Mouse (Mus musculus) heart, embryonic 13.5 days (tissue): ENCODE data around the gene Zfp692. TPM values are rescaled to one million over a fixed set of nuclear protein-coding genes. Genes with fewer than 3 reads are reported as not detected.

Experiments used
- ATAC-seq: fragments of 200-750 bp; cut with Nextera tagmentation; 2 replicates; pipeline ENCODE4 v1.8.0; 2017; ENCODE audit warnings: moderate TSS enrichment; ENCODE audit not compliant: insufficient number of reproducible peaks, low FRiP score, low TSS enrichment; ENCODE audit errors: extremely low read depth
- H3K27ac ChIP-seq: fragments of 300-500 bp; sonication (generic); replicated peaks from 2 replicates; pipeline ENCODE4 v1.5.1; 2015; ENCODE audit warnings: moderate library complexity, mild to moderate bottlenecking, inconsistent platforms
- H3K27me3 ChIP-seq: fragments of 300-500 bp; sonication (generic); replicated peaks from 2 replicates; pipeline ENCODE4 v1.6.1; 2015; ENCODE audit warnings: mild to moderate bottlenecking, inconsistent platforms
- H3K36me3 ChIP-seq: fragments of 300-500 bp; sonication (generic); 2 replicates; pipeline ENCODE4 v1.6.1; 2015; ENCODE audit warnings: mild to moderate bottlenecking, inconsistent platforms
- H3K4me1 ChIP-seq: fragments of 300-500 bp; sonication (generic); 2 replicates; pipeline ENCODE4 v1.6.1; 2015; ENCODE audit warnings: inconsistent platforms
- H3K4me2 ChIP-seq: fragments of 300-500 bp; sonication (generic); 2 replicates; pipeline ENCODE4 v1.6.1; 2015; ENCODE audit warnings: inconsistent platforms, mild to moderate bottlenecking, moderate library complexity
- H3K4me3 ChIP-seq: fragments of 300-500 bp; sonication (generic); 2 replicates; pipeline ENCODE4 v1.5.1; 2015; ENCODE audit warnings: moderate library complexity, mild to moderate bottlenecking, inconsistent platforms
- H3K9ac ChIP-seq: fragments of 300-500 bp; sonication (generic); 2 replicates; pipeline ENCODE4 v1.6.1; 2015; ENCODE audit warnings: inconsistent platforms, mild to moderate bottlenecking, moderate library complexity
- H3K9me3 ChIP-seq: fragments of 300-500 bp; sonication (generic); 2 replicates; pipeline ENCODE4 v1.6.1; 2016; ENCODE audit warnings: inconsistent platforms
- WGBS: fragments of 180-500 bp; shearing (Covaris S2); methylation state at CpG from one replicate; pipeline ENCODE4 v1.1.7; 2015; ENCODE audit warnings: mixed read lengths; 5-methylcytosine and 5-hydroxymethylcytosine counted together
- polyA plus RNA-seq: library from polyadenylated mRNA; unstranded; fragments of >200 nt; fragmentation: Nextera tagmentation; extraction: Ambion mirVana; gene quantifications from 2 replicates; pipeline ENCODE4 v1.2.1, GENCODE M21; 2015

The Zfp692 gene
- polyA plus RNA-seq, 1 experiment from 2014 or later, result 12.4 TPM

GRCm38 (mm10) chr11:58330276-58331148 is 23.6 kb downstream of the Zfp692 start, which contains the start of the genes Zfp672 and Sh3bp5l:
Gene Zfp672, minus strand, starts transcription at chr11:58330339.
Gene Sh3bp5l, plus strand, starts transcription at chr11:58330724.
- Histone ChIP-seq H3K4me3 (peak within 1 kb of the TSS; percentile 97), H3K27ac (peak within 1 kb of the TSS; percentile 74), H3K4me1 (peaks cover 53% of the 10 kb centered on the region), H3K4me2 (peak within 1 kb of the TSS; percentile 97), H3K27me3 (no peaks in the 10 kb centered on the region), H3K9ac (peak within 1 kb of the TSS; percentile 97), H3K36me3 (peaks cover 47% of the 10 kb centered on the region), H3K9me3 (no peaks in the 10 kb centered on the region)
- peak; percentile 82 for ATAC-seq
- WGBS, result under 1% methylated on average over 52 of the region's 52 CpGs

DNA sequence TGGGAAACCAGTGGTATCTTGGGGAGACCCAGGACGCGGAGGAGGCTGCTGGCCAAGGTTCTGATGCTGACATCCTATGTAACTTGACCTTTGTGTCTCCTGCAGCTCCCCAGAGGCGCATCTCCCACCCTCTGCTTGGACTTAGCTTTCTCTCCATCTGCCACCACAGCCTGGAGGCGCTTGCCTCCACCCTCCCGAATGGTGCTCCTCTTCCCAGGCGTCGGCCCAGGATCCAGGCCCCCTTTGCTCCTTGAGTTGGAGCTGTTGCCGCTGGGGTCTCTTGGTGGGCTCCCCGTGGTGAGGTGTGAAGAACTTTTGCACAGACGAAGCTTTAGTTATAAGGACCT is 24.3 kb downstream of the Zfp692 start:
- ATAC-seq, result no peak
- Histone ChIP-seq H3K4me1 (peaks cover 53% of the 10 kb centered on the region), H3K9me3 (no peaks in the 10 kb centered on the region), H3K9ac (peak overlapping the region; percentile 97), H3K27ac (peak overlapping the region; percentile 74), H3K27me3 (no peaks in the 10 kb centered on the region), H3K4me2 (peak overlapping the region; percentile 97), H3K4me3 (peak overlapping the region; percentile 97), H3K36me3 (peaks cover 51% of the 10 kb centered on the region)
- WGBS, result 10% methylated on average over 10 of the region's 10 CpGs

DNA sequence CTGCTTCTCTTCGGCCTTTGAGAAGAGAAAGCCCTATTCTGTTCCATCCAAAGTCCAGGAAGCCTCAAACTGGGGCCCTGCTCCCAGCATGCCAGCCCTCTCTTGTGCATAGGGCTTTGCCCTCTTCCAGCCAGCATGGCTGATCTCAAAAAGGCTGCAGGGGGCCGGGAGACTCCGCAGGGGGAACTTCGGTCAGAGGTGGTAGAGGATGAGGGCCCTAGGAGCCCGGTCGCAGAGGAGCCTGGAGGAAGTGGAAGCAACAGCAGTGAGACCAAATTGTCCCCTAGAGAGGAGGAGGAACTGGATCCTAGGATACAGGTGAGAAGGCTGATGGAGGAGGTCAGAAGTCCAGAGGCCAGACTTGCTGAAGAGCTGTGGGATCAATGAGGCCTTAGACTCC is 24.7 kb downstream of the Zfp692 start:
- Histone ChIP-seq H3K4me3 (peak overlapping the region; percentile 97), H3K27ac (no peak overlapping the region), H3K36me3 (peaks cover 54% of the 10 kb centered on the region), H3K9me3 (no peaks in the 10 kb centered on the region), H3K4me2 (peak overlapping the region; percentile 97), H3K27me3 (no peaks in the 10 kb centered on the region), H3K4me1 (peaks cover 53% of the 10 kb centered on the region), H3K9ac (peak overlapping the region; percentile 97)
- 79% methylated on average over 6 of the region's 6 CpGs for WGBS
- no peak for ATAC-seq

DNA sequence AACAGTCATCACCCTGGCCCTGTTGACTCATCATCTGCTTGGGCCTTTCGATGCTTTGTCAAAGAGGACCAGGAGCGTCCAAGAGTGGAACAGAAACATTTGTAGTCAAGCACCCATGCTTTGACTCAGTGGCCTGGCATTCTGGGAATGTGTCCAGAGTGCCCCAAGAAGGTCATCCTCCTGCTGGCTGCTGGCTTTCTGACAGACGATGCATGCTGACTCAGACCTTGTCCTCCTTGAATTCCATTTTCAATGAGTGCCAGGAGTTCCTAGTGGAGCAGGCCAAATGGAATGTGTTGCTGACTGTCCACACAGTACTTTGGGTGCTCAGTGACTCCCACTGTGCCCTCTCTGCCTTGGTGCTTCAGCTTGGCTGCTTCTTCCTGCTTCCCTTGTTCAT is 27.9 kb downstream of the Zfp692 start:
- Histone ChIP-seq H3K36me3 (peaks cover 63% of the 10 kb centered on the region), H3K4me2 (no peak overlapping the region), H3K9me3 (no peaks in the 10 kb centered on the region), H3K27me3 (no peaks in the 10 kb centered on the region), H3K27ac (peak overlapping the region; percentile 70), H3K4me3 (no peak overlapping the region), H3K4me1 (peaks cover 39% of the 10 kb centered on the region), H3K9ac (no peak overlapping the region; the same call in 1 of the 2 replicates)
- no peak for ATAC-seq
- 32% methylated on average over 3 of the region's 3 CpGs for WGBS

DNA sequence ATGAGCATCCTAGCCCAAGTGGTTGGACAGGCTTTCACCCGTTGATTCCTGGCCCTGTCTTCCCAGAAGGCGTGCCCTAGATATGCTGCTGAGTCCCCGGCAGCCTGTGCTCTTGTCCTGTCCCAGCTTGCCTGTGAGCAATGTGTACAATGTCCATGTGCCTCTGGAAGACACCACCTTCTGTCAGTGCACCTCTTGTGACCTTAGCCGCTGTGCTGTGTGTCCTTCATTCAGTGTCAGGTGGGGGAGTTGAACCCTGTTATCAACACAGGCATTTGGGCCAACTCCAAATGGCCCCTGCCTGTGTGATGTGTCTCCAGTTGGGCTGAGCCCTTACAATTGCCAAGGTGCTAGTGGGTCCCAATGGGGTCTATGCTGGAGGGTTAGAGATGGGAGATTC is 39.9 kb downstream of the Zfp692 start:
- Histone ChIP-seq H3K4me2 (no peak overlapping the region), H3K4me3 (no peak overlapping the region), H3K9ac (no peak overlapping the region), H3K27me3 (no peaks in the 10 kb centered on the region), H3K27ac (no peak overlapping the region), H3K4me1 (no peaks in the 10 kb centered on the region), H3K36me3 (peaks cover 58% of the 10 kb centered on the region), H3K9me3 (no peaks in the 10 kb centered on the region)
- WGBS, result 68% methylated on average over 4 of the region's 4 CpGs
- no peak for ATAC-seq

- H3K9ac ChIP-seq, result no peak overlapping the region
- H3K36me3 ChIP-seq, result peaks cover 25% of the 10 kb centered on the region
- H3K4me2 ChIP-seq, result no peak overlapping the region
- no peaks in the 10 kb centered on the region for H3K27me3 ChIP-seq
- H3K9me3 ChIP-seq, result no peaks in the 10 kb centered on the region
- no peak overlapping the region for H3K4me3 ChIP-seq
- H3K4me1 ChIP-seq, result peaks cover 7% of the 10 kb centered on the region; the same call in 1 of the 2 replicates
- ATAC-seq, result no peak
- 67% methylated on average over 4 of the region's 4 CpGs for WGBS
- no peak overlapping the region for H3K27ac ChIP-seq
Measured at GRCm38 (mm10) chr11:58350628-58351027, 43.8 kb downstream of the Zfp692 start.

- H3K27ac ChIP-seq, result no peak overlapping the region
- ATAC-seq, result no peak
- H3K9ac ChIP-seq, result no peak overlapping the region
- H3K4me3 ChIP-seq, result no peak overlapping the region
- H3K36me3 ChIP-seq, result peaks cover 19% of the 10 kb centered on the region
- H3K27me3 ChIP-seq, result no peaks in the 10 kb centered on the region
- no peak overlapping the region for H3K4me2 ChIP-seq
- 81% methylated on average over 5 of the region's 5 CpGs for WGBS
- H3K4me1 ChIP-seq, result peaks cover 7% of the 10 kb centered on the region; the same call in 1 of the 2 replicates
- no peaks in the 10 kb centered on the region for H3K9me3 ChIP-seq
Measured at GRCm38 (mm10) chr11:58351179-58351578, 44.3 kb downstream of the Zfp692 start.

GRCm38 (mm10) chr11:58352681-58353548 is 46.0 kb downstream of the Zfp692 start:
- H3K27ac ChIP-seq, result no peak overlapping the region
- no peak overlapping the region for H3K4me3 ChIP-seq
- no peak overlapping the region for H3K9ac ChIP-seq
- H3K9me3 ChIP-seq, result no peaks in the 10 kb centered on the region
- H3K4me1 ChIP-seq, result peaks cover 7% of the 10 kb centered on the region; the same call in 1 of the 2 replicates
- 7% methylated on average over 7 of the region's 7 CpGs for WGBS
- ATAC-seq, result no peak
- H3K36me3 ChIP-seq, result peaks cover 2% of the 10 kb centered on the region; the same call in 1 of the 2 replicates
- H3K4me2 ChIP-seq, result no peak overlapping the region
- H3K27me3 ChIP-seq, result no peaks in the 10 kb centered on the region

DNA sequence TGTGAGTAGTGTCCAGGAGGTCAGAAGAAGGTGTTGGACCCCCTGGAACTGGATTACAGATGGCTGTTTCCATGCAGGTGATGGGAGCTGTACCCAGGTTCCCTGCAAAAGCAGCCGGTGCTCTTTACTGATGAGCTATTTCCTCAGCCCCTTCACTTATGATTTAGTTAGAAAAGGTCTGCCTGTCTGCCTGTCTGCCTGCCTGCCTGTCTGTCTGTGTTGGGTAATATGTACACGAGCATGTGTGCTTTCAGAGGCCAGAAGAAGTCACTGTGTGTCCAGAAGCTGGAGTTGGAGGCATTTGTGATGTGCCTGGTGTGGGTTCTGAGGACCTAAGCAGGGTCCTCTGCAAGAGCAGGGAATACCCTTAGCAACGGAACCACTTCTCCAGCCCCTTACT is 46.8 kb downstream of the Zfp692 start:
- peaks cover 2% of the 10 kb centered on the region; the same call in 1 of the 2 replicates for H3K36me3 ChIP-seq
- 70% methylated on average over 3 of the region's 3 CpGs for WGBS
- H3K4me3 ChIP-seq, result no peak overlapping the region
- H3K4me2 ChIP-seq, result no peak overlapping the region
- no peaks in the 10 kb centered on the region for H3K27me3 ChIP-seq
- H3K9ac ChIP-seq, result no peak overlapping the region
- ATAC-seq, result no peak
- H3K9me3 ChIP-seq, result no peaks in the 10 kb centered on the region
- no peak overlapping the region for H3K27ac ChIP-seq
- peaks cover 7% of the 10 kb centered on the region; the same call in 1 of the 2 replicates for H3K4me1 ChIP-seq

DNA sequence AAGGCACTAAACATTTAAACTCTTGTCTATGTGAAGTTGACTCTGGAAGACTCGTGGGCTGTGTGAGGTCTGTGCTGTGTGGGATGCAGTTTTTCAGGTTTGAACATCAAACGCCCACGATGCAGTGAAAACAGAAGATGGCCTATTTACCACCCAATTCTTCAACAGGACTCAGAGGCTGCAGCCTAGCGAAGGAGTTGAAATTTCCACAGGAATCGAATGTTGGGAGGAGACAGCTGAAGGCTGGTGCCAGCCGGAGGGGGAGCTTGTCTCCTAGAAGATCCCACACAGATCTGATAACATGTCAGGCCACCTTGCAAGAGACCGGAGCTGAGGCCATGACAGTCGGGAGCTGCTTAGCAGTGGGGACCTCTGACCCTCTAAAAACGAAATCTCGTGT is 47.6 kb downstream of the Zfp692 start:
- Histone ChIP-seq H3K4me2 (no peak overlapping the region), H3K9ac (no peak overlapping the region), H3K27me3 (no peaks in the 10 kb centered on the region), H3K36me3 (no peaks in the 10 kb centered on the region), H3K9me3 (no peaks in the 10 kb centered on the region), H3K4me3 (no peak overlapping the region), H3K27ac (no peak overlapping the region), H3K4me1 (peaks cover 7% of the 10 kb centered on the region; the same call in 1 of the 2 replicates)
- ATAC-seq, result no peak
- WGBS, result 50% methylated on average over 10 of the region's 10 CpGs

GRCm38 (mm10) chr11:58354927-58355326 is 48.1 kb downstream of the Zfp692 start:
- no peaks in the 10 kb centered on the region for H3K9me3 ChIP-seq
- H3K4me2 ChIP-seq, result no peak overlapping the region
- H3K27me3 ChIP-seq, result no peaks in the 10 kb centered on the region
- no peak for ATAC-seq
- no peaks in the 10 kb centered on the region for H3K36me3 ChIP-seq
- H3K9ac ChIP-seq, result no peak overlapping the region
- no peak overlapping the region for H3K27ac ChIP-seq
- no peak overlapping the region for H3K4me3 ChIP-seq
- 77% methylated on average over 3 of the region's 3 CpGs for WGBS
- peaks cover 7% of the 10 kb centered on the region; the same call in 1 of the 2 replicates for H3K4me1 ChIP-seq
